Mouse (Mus musculus): ENCODE results near the gene Slc6a16. TPM values are rescaled to one million over a fixed set of nuclear protein-coding genes. Genes with fewer than 3 reads are reported as not detected.

The Slc6a16 gene
- polyA plus RNA-seq, 1 experiment from 2014 or later = 1.3 TPM

Other genes with a start within 250 kb of the Slc6a16 start
- gene Irf3, start 243.4 kb upstream of the Slc6a16 start, polyA plus RNA-seq (2015; fragmentation: Nextera tagmentation; extraction: Ambion mirVana) = 57.4 and 58.1 TPM in 2 replicates
- 12.8 and 13.3 TPM in 2 replicates for gene Bcl2l12, start 242.4 kb upstream of the Slc6a16 start, polyA plus RNA-seq (2015; fragmentation: Nextera tagmentation; extraction: Ambion mirVana)
- 49.8 and 56.5 TPM in 2 replicates for gene Scaf1, start 224.7 kb upstream of the Slc6a16 start, polyA plus RNA-seq (2015; fragmentation: Nextera tagmentation; extraction: Ambion mirVana)
- 15.5 and 16.0 TPM in 2 replicates for gene Rras, start 223.1 kb upstream of the Slc6a16 start, polyA plus RNA-seq (2015; fragmentation: Nextera tagmentation; extraction: Ambion mirVana)
- 14.6 and 15.3 TPM in 2 replicates for gene Prr12, start 188.2 kb upstream of the Slc6a16 start, polyA plus RNA-seq (2015; fragmentation: Nextera tagmentation; extraction: Ambion mirVana)
- gene Nosip, start 178.7 kb upstream of the Slc6a16 start, polyA plus RNA-seq (2015; fragmentation: Nextera tagmentation; extraction: Ambion mirVana) = 63.9 and 69.8 TPM in 2 replicates
- gene Prrg2, start 178.4 kb upstream of the Slc6a16 start, polyA plus RNA-seq (2015; fragmentation: Nextera tagmentation; extraction: Ambion mirVana) = 13.6 and 16.3 TPM in 2 replicates
- 71.7 and 88.1 TPM in 2 replicates for gene Rcn3, start 148.9 kb upstream of the Slc6a16 start, polyA plus RNA-seq (2015; fragmentation: Nextera tagmentation; extraction: Ambion mirVana)
- gene Fcgrt, start 137.2 kb upstream of the Slc6a16 start, polyA plus RNA-seq (2015; fragmentation: Nextera tagmentation; extraction: Ambion mirVana) = 33.9 and 36.9 TPM in 2 replicates
- 762 and 841 TPM in 2 replicates for gene Rps11, start 116.6 kb upstream of the Slc6a16 start, polyA plus RNA-seq (2015; fragmentation: Nextera tagmentation; extraction: Ambion mirVana)
- 624 and 661 TPM in 2 replicates for gene Rpl13a, start 112.3 kb upstream of the Slc6a16 start, polyA plus RNA-seq (2015; fragmentation: Nextera tagmentation; extraction: Ambion mirVana)
- not detected in 2 replicates for gene Gm45713, start 104.9 kb upstream of the Slc6a16 start, polyA plus RNA-seq (2015; fragmentation: Nextera tagmentation; extraction: Ambion mirVana)
- gene Flt3l, start 104.7 kb upstream of the Slc6a16 start, polyA plus RNA-seq (2015; fragmentation: Nextera tagmentation; extraction: Ambion mirVana) = 2.0 and 2.7 TPM in 2 replicates
- gene Pih1d1, start 86.8 kb upstream of the Slc6a16 start, polyA plus RNA-seq (2015; fragmentation: Nextera tagmentation; extraction: Ambion mirVana) = 92.4 and 98.8 TPM in 2 replicates
- 20.8 and 21.9 TPM in 2 replicates for gene Aldh16a1, start 86.5 kb upstream of the Slc6a16 start, polyA plus RNA-seq (2015; fragmentation: Nextera tagmentation; extraction: Ambion mirVana)
- gene Slc17a7, start 77.1 kb upstream of the Slc6a16 start, polyA plus RNA-seq (2015; fragmentation: Nextera tagmentation; extraction: Ambion mirVana) = 0.71 and 1.5 TPM in 2 replicates
- not detected in 2 replicates for gene Gfy, start 61.5 kb upstream of the Slc6a16 start, polyA plus RNA-seq (2015; fragmentation: Nextera tagmentation; extraction: Ambion mirVana)
- gene Pth2, start 60.1 kb upstream of the Slc6a16 start, polyA plus RNA-seq (2015; fragmentation: Nextera tagmentation; extraction: Ambion mirVana) = 0.71 and 3.2 TPM in 2 replicates
- gene Ccdc155, start 36.2 kb upstream of the Slc6a16 start, polyA plus RNA-seq (2015; fragmentation: Nextera tagmentation; extraction: Ambion mirVana) = 0.57 and 0.77 TPM in 2 replicates
- 10.8 and 11.9 TPM in 2 replicates for gene Dkkl1, start 28.9 kb upstream of the Slc6a16 start, polyA plus RNA-seq (2015; fragmentation: Nextera tagmentation; extraction: Ambion mirVana)
- 54.2 and 69.9 TPM in 2 replicates for gene Tead2, start 25.3 kb upstream of the Slc6a16 start, polyA plus RNA-seq (2015; fragmentation: Nextera tagmentation; extraction: Ambion mirVana)
- gene Cd37, start 2.0 kb upstream of the Slc6a16 start, polyA plus RNA-seq (2015; fragmentation: Nextera tagmentation; extraction: Ambion mirVana) = 1.4 and 1.7 TPM in 2 replicates
- gene Slc6a21, start 36.4 kb downstream of the Slc6a16 start, polyA plus RNA-seq (2015; fragmentation: Nextera tagmentation; extraction: Ambion mirVana) = 0.16 TPM in 1 of 2 replicates, not detected in the other
- 11.3 TPM in 2 replicates for gene Trpm4, start 92.7 kb downstream of the Slc6a16 start, polyA plus RNA-seq (2015; fragmentation: Nextera tagmentation; extraction: Ambion mirVana)
- gene Hrc, start 94.2 kb downstream of the Slc6a16 start, polyA plus RNA-seq (2015; fragmentation: Nextera tagmentation; extraction: Ambion mirVana) = 0.65 and 0.68 TPM in 2 replicates
- gene Ppfia3, start 125.9 kb downstream of the Slc6a16 start, polyA plus RNA-seq (2015; fragmentation: Nextera tagmentation; extraction: Ambion mirVana) = 29.9 and 32.1 TPM in 2 replicates
- 33.7 and 38.7 TPM in 2 replicates for gene Lin7b, start 129.5 kb downstream of the Slc6a16 start, polyA plus RNA-seq (2015; fragmentation: Nextera tagmentation; extraction: Ambion mirVana)
- gene Snrnp70, start 154.7 kb downstream of the Slc6a16 start, polyA plus RNA-seq (2015; fragmentation: Nextera tagmentation; extraction: Ambion mirVana) = 179 and 183 TPM in 2 replicates
- not detected in 2 replicates for gene Kcna7, start 164.6 kb downstream of the Slc6a16 start, polyA plus RNA-seq (2015; fragmentation: Nextera tagmentation; extraction: Ambion mirVana)
- gene Ntf5, start 172.6 kb downstream of the Slc6a16 start, polyA plus RNA-seq (2015; fragmentation: Nextera tagmentation; extraction: Ambion mirVana) = 0.17 TPM in 1 of 2 replicates, not detected in the other
- 0.92 and 2.0 TPM in 2 replicates for gene Lhb, start 179.7 kb downstream of the Slc6a16 start, polyA plus RNA-seq (2015; fragmentation: Nextera tagmentation; extraction: Ambion mirVana)
- gene Gys1, start 193.8 kb downstream of the Slc6a16 start, polyA plus RNA-seq (2015; fragmentation: Nextera tagmentation; extraction: Ambion mirVana) = 23.4 and 25.1 TPM in 2 replicates
- 108 and 110 TPM in 2 replicates for gene Ruvbl2, start 197.0 kb downstream of the Slc6a16 start, polyA plus RNA-seq (2015; fragmentation: Nextera tagmentation; extraction: Ambion mirVana)
- gene Ftl1, start 218.8 kb downstream of the Slc6a16 start, polyA plus RNA-seq (2015; fragmentation: Nextera tagmentation; extraction: Ambion mirVana) = 5,657 and 5,762 TPM in 2 replicates
- gene Bax, start 225.8 kb downstream of the Slc6a16 start, polyA plus RNA-seq (2015; fragmentation: Nextera tagmentation; extraction: Ambion mirVana) = 245 and 250 TPM in 2 replicates
- 0.13 and 0.30 TPM in 2 replicates for gene Tulp2, start 240.8 kb downstream of the Slc6a16 start, polyA plus RNA-seq (2015; fragmentation: Nextera tagmentation; extraction: Ambion mirVana)
- not detected in 2 replicates for gene Gm45808, start 245.7 kb downstream of the Slc6a16 start, polyA plus RNA-seq (2015; fragmentation: Nextera tagmentation; extraction: Ambion mirVana)
- gene Dhdh, start 247.7 kb downstream of the Slc6a16 start, polyA plus RNA-seq (2015; fragmentation: Nextera tagmentation; extraction: Ambion mirVana) = 4.5 and 4.6 TPM in 2 replicates

Measured in hindbrain, embryonic 15.5 days (tissue).